Mouse (Mus musculus) MEL (cell line): ENCODE measurements around the gene Rabep2. TPM values are rescaled to one million over a fixed set of nuclear protein-coding genes. Genes with fewer than 3 reads are reported as not detected.

Experiments used
- DNase-seq: peaks from one replicate; pipeline ENCODE4 v3.0.0; 2011; ENCODE audit warnings: low read depth, low spot score
- H3K27ac ChIP-seq: 2 replicates; pipeline ENCODE4 v1.5.1; 2012; ENCODE audit warnings: low read depth, mild to moderate bottlenecking, control low read depth, low read length, moderate library complexity; ENCODE audit not compliant: control insufficient read depth
- H3K27me3 ChIP-seq, 2 experiments: fragments of 150-350 bp in 1 of 2; sonication (generic) in 1 of 2; 2 replicates each; pipeline ENCODE4 v1.6.1; 2012; ENCODE audit warnings: low read length in 2 of 2, mild to moderate bottlenecking in 2 of 2, improper control_type of control experiment in 1 of 2, moderate library complexity in 1 of 2; ENCODE audit not compliant: insufficient read depth in 2 of 2, control insufficient read depth in 1 of 2
- H3K36me3 ChIP-seq, 2 experiments: 2 replicates each; pipeline ENCODE4 v1.6.1; 2012 to 2014; ENCODE audit warnings: low read length in 2 of 2, improper control_type of control experiment in 1 of 2, inconsistent platforms in 1 of 2, mild to moderate bottlenecking in 1 of 2; ENCODE audit not compliant: insufficient read depth in 2 of 2, control insufficient read depth in 1 of 2
- H3K4me1 ChIP-seq, 2 experiments: fragments of 150-350 bp in 1 of 2; sonication (generic) in 1 of 2; 2 replicates each; pipeline ENCODE4 v1.6.1; 2012; ENCODE audit warnings: low read length in 2 of 2, improper control_type of control experiment in 1 of 2, mild to moderate bottlenecking in 1 of 2; ENCODE audit not compliant: insufficient read depth in 2 of 2, control insufficient read depth in 1 of 2
- H3K4me3 ChIP-seq, 2 experiments: fragments of 150-350 bp in 1 of 2; sonication (generic) in 1 of 2; 2 replicates each; pipeline ENCODE4 v1.5.1; 2012; ENCODE audit warnings: low read depth in 2 of 2, low read length in 2 of 2, mild to moderate bottlenecking in 2 of 2, moderate library complexity in 2 of 2, control low read depth in 1 of 2, improper control_type of control experiment in 1 of 2; ENCODE audit not compliant: control insufficient read depth in 1 of 2, insufficient read depth in 1 of 2
- H3K79me2 ChIP-seq: 2 replicates; pipeline ENCODE4 v1.6.1; 2012; ENCODE audit warnings: mild to moderate bottlenecking, low read length, moderate library complexity; ENCODE audit not compliant: control insufficient read depth, poor library complexity, insufficient read depth
- H3K9ac ChIP-seq: 2 replicates; pipeline ENCODE4 v1.6.1; 2012; ENCODE audit warnings: low read depth, mild to moderate bottlenecking, control low read depth, low read length, moderate library complexity; ENCODE audit not compliant: control insufficient read depth, poor library complexity, severe bottlenecking
- H3K9me3 ChIP-seq: fragments of 150-350 bp; sonication (generic); replicated peaks from 2 replicates; pipeline ENCODE4 v1.6.1; 2012; ENCODE audit warnings: mild to moderate bottlenecking, low read length, improper control_type of control experiment, moderate library complexity; ENCODE audit not compliant: insufficient read depth
- BHLHE40 ChIP-seq: IDR thresholded peaks from 2 replicates; pipeline ENCODE4 v1.6.1; 2012; ENCODE audit warnings: low read depth, mild to moderate bottlenecking, inconsistent platforms, low read length, improper control_type of control experiment, borderline replicate concordance
- CHD2 ChIP-seq: IDR thresholded peaks from 2 replicates; pipeline ENCODE4 v1.6.1; 2011; ENCODE audit warnings: low read length, improper control_type of control experiment
- CTCF ChIP-seq, 3 experiments: IDR thresholded peaks in 2 of 3; conservative IDR thresholded peaks in 1 of 3; 2 replicates each; pipeline ENCODE4 v1.5.1; 2011 to 2012; ENCODE audit warnings: low read length in 3 of 3, low read depth in 2 of 3, mild to moderate bottlenecking in 2 of 3, improper control_type of control experiment in 1 of 3, inconsistent platforms in 1 of 3, mixed read lengths in 1 of 3, moderate library complexity in 1 of 3; ENCODE audit not compliant: control insufficient read depth in 1 of 3, insufficient read depth in 1 of 3, poor library complexity in 1 of 3, severe bottlenecking in 1 of 3
- E2F4 ChIP-seq: IDR thresholded peaks from 2 replicates; pipeline ENCODE4 v1.6.1; 2011; ENCODE audit warnings: low read depth, low read length, improper control_type of control experiment, borderline replicate concordance
- ELF1 ChIP-seq: IDR thresholded peaks from 2 replicates; pipeline ENCODE4 v1.6.1; 2014; ENCODE audit warnings: low read depth, mild to moderate bottlenecking, inconsistent platforms, low read length, improper control_type of control experiment, moderate library complexity
- EP300 ChIP-seq, 2 experiments: IDR thresholded peaks; 2 replicates each; pipeline ENCODE4 v1.6.1; 2011; ENCODE audit warnings: improper control_type of control experiment in 2 of 2, low read length in 2 of 2, low read depth in 1 of 2, mild to moderate bottlenecking in 1 of 2
- GATA1 ChIP-seq: IDR thresholded peaks from 2 replicates; pipeline ENCODE4 v1.6.1; 2011; ENCODE audit warnings: low read depth, low read length, improper control_type of control experiment
- HCFC1 ChIP-seq: IDR thresholded peaks from 2 replicates; pipeline ENCODE4 v1.6.1; 2012; ENCODE audit warnings: low read depth, mild to moderate bottlenecking, inconsistent platforms, low read length, improper control_type of control experiment, moderate library complexity
- JUND ChIP-seq: IDR thresholded peaks from 2 replicates; pipeline ENCODE4 v1.6.1; 2011; ENCODE audit warnings: low read depth, mild to moderate bottlenecking, improper control_type of control experiment, low read length
- KAT2A ChIP-seq: conservative IDR thresholded peaks from 2 replicates; pipeline ENCODE4 v1.6.1; 2012; ENCODE audit warnings: low read depth, low read length, improper control_type of control experiment, inconsistent platforms
- MAFK ChIP-seq: IDR thresholded peaks from 2 replicates; pipeline ENCODE4 v1.6.1; 2011; ENCODE audit warnings: low read depth, mild to moderate bottlenecking, low read length, improper control_type of control experiment, borderline replicate concordance
- MAX ChIP-seq: IDR thresholded peaks from 2 replicates; pipeline ENCODE4 v1.6.1; 2011; ENCODE audit warnings: low read length, improper control_type of control experiment
- MAZ ChIP-seq: IDR thresholded peaks from 2 replicates; pipeline ENCODE4 v1.6.1; 2012; ENCODE audit warnings: low read depth, mild to moderate bottlenecking, inconsistent platforms, low read length, improper control_type of control experiment
- MXI1 ChIP-seq: IDR thresholded peaks from 2 replicates; pipeline ENCODE4 v1.6.1; 2011; ENCODE audit warnings: mild to moderate bottlenecking, low read depth, low read length, improper control_type of control experiment
- MYB ChIP-seq: IDR thresholded peaks from 2 replicates; pipeline ENCODE4 v1.6.1; 2011; ENCODE audit warnings: mild to moderate bottlenecking, low read depth, low read length, improper control_type of control experiment
- NELFE ChIP-seq: IDR thresholded peaks from 2 replicates; pipeline ENCODE4 v1.6.1; 2011; ENCODE audit warnings: low read depth, low read length, improper control_type of control experiment
- NRF1 ChIP-seq: IDR thresholded peaks from 2 replicates; pipeline ENCODE4 v1.6.1; 2014; ENCODE audit warnings: low read depth, mild to moderate bottlenecking, inconsistent platforms, low read length, improper control_type of control experiment, moderate library complexity; ENCODE audit not compliant: poor library complexity, insufficient read depth, severe bottlenecking
- POLR2A ChIP-seq, 2 experiments: IDR thresholded peaks; 2 replicates each; pipeline ENCODE4 v1.6.1; 2011 to 2012; ENCODE audit warnings: low read length in 2 of 2, mild to moderate bottlenecking in 2 of 2, control low read depth in 1 of 2, improper control_type of control experiment in 1 of 2, low read depth in 1 of 2, moderate library complexity in 1 of 2; ENCODE audit not compliant: control insufficient read depth in 1 of 2, insufficient read depth in 1 of 2, poor library complexity in 1 of 2
- POLR2AphosphoS2 ChIP-seq: IDR thresholded peaks from 2 replicates; pipeline ENCODE4 v1.6.1; 2011; ENCODE audit warnings: low read length, improper control_type of control experiment
- SIN3A ChIP-seq: IDR thresholded peaks from 2 replicates; pipeline ENCODE4 v1.6.1; 2012; ENCODE audit warnings: low read length, improper control_type of control experiment, inconsistent platforms
- SMC3 ChIP-seq: IDR thresholded peaks from 2 replicates; pipeline ENCODE4 v1.6.1; 2011; ENCODE audit warnings: low read depth, low read length, improper control_type of control experiment
- TBP ChIP-seq: IDR thresholded peaks from 2 replicates; pipeline ENCODE4 v1.8.0; 2011; ENCODE audit warnings: low read depth, low read length, improper control_type of control experiment
- TCF12 ChIP-seq: IDR thresholded peaks from 2 replicates; pipeline ENCODE4 v1.6.1; 2014; ENCODE audit warnings: low read depth, mild to moderate bottlenecking, inconsistent platforms, low read length, improper control_type of control experiment, moderate library complexity
- ZKSCAN1 ChIP-seq: IDR thresholded peaks from 2 replicates; pipeline ENCODE4 v1.6.1; 2012; ENCODE audit warnings: low read depth, mild to moderate bottlenecking, inconsistent platforms, low read length, improper control_type of control experiment, moderate library complexity
- ZMIZ1 ChIP-seq: IDR thresholded peaks from 2 replicates; pipeline ENCODE4 v1.6.1; 2012; ENCODE audit warnings: low read depth, mild to moderate bottlenecking, inconsistent platforms, low read length, improper control_type of control experiment, moderate library complexity
- ZNF384 ChIP-seq: IDR thresholded peaks from 2 replicates; pipeline ENCODE4 v1.6.1; 2012; ENCODE audit warnings: low read depth, mild to moderate bottlenecking, inconsistent platforms, low read length, improper control_type of control experiment
- polyA plus RNA-seq, 2 experiments: library from polyadenylated mRNA; stranded (reverse) in 1 of 2; unstranded in 1 of 2; fragments of >175 nt in 1 of 2; fragments of >200 nt in 1 of 2; gene quantifications; 2 replicates each; pipeline versions ENCODE4 v1.2.1 to v1.2.4; 2012; ENCODE audit warnings: low replicate concordance in 2 of 2, low read depth in 1 of 2; ENCODE audit not compliant: insufficient read length in 2 of 2, insufficient read depth in 1 of 2, missing spikeins in 1 of 2
- total RNA-seq: library from RNA; depleted of rRNA; stranded (reverse); fragments of 300-350 nt; gene quantifications from 2 replicates; pipeline ENCODE4 v1.2.3, GENCODE M21; 2012

The Rabep2 gene
- total and polyA plus RNA-seq, 3 experiments: 12.9 to 16.2 TPM; not detected in 1

- peaks cover 6% of the 10 kb centered on the region for H3K79me2 ChIP-seq
- peaks cover 0 to 18% of the 10 kb centered on the region in 2 experiments; a peak in 2 of 4 replicates for H3K36me3 ChIP-seq
- H3K9me3 ChIP-seq: no peaks in the 10 kb centered on the region
- H3K9ac ChIP-seq: peak within 1 kb of the TSS; percentile 93
- H3K27ac ChIP-seq: peak within 1 kb of the TSS; percentile 94
- peak within 1 kb of the TSS; percentile 63 to 94 for H3K4me3 ChIP-seq
- peak; percentile 99 for DNase-seq
- TF ChIP-seq MXI1: peak; percentile 79; the same call in 1 of the 2 replicates
- peak; percentile 71; the same call in 1 of the 2 replicates for TF ChIP-seq POLR2AphosphoS2
- peak; percentile 85 for TF ChIP-seq GATA1
- peak; percentile 95 for TF ChIP-seq CHD2
- peak; percentile 81 for TF ChIP-seq E2F4
- TF ChIP-seq NELFE: peak; percentile 86
- TF ChIP-seq SIN3A: peak; percentile 76
- TF ChIP-seq NRF1: peak; percentile 30; the same call in 1 of the 2 replicates
- no peak for TF ChIP-seq JUND
- peak; percentile 82 for TF ChIP-seq TBP
- TF ChIP-seq HCFC1: peak; percentile 97
- peak; percentile 77 for TF ChIP-seq KAT2A
- TF ChIP-seq MYB: no peak
- no peak for TF ChIP-seq MAZ
- TF ChIP-seq EP300 (IDR thresholded peaks at IDR 0.05; ENCODE audit: low read depth in 1 of 2, low read length in 2 of 2): no peak
- no peak for TF ChIP-seq CTCF (IDR thresholded peaks at IDR 0.05 in 2 of 3, conservative IDR thresholded peaks at IDR 0.05 in 1 of 3; ENCODE audit: control insufficient read depth in 1 of 3, insufficient read depth in 1 of 3, low read depth in 2 of 3, low read length in 3 of 3, poor library complexity in 1 of 3, severe bottlenecking in 1 of 3)
- TF ChIP-seq POLR2A (IDR thresholded peaks at IDR 0.05; ENCODE audit: control insufficient read depth in 1 of 2, insufficient read depth in 1 of 2, low read depth in 1 of 2, low read length in 2 of 2, poor library complexity in 1 of 2): peak; percentile 87 to 96
- no peak for TF ChIP-seq ZMIZ1
- no peak for TF ChIP-seq ZKSCAN1
- no peak for TF ChIP-seq SMC3
- no peak for TF ChIP-seq MAX
- 0 out of 2 replicates have a peak, but pooled peaks have one; percentile 18 for TF ChIP-seq TCF12
- TF ChIP-seq MAFK: no peak
- TF ChIP-seq ELF1: peak; percentile 97
- TF ChIP-seq BHLHE40: no peak
- TF ChIP-seq ZNF384: no peak
- H3K4me1 ChIP-seq: peaks cover 0 to 14% of the 10 kb centered on the region in 2 experiments; a peak in 2 of 4 replicates
- H3K27me3 ChIP-seq: no peaks in the 10 kb centered on the region
Measured at GRCm38 (mm10) chr7:126396298-126397119, 32.0 kb upstream of the Rabep2 start, which contains the start of gene Nfatc2ip. Nfatc2ip (minus strand) TSS chr7:126396737.
